Mouse (Mus musculus) erythroblast, adult 5-6 weeks (primary cell): Measurements from ENCODE around the gene Frs2. TPM values are rescaled to one million over a fixed set of nuclear protein-coding genes. Genes with fewer than 3 reads are reported as not detected.

ENCODE experiments used
- ATAC-seq: replicated peaks from 2 replicates; pipeline ENCODE4 v1.8.0; 2016; ENCODE audit warnings: moderate number of reproducible peaks, mild to moderate bottlenecking, moderate TSS enrichment, inconsistent platforms; ENCODE audit not compliant: poor library complexity, low FRiP score, severe bottlenecking
- total RNA-seq, 2 experiments: library from RNA; stranded (forward) in 1 of 2; stranded (reverse) in 1 of 2; fragments of 150-400 nt in 1 of 2; fragments of 200-764, 138-1000 nt in 1 of 2; gene quantifications; 2 replicates each; pipeline versions ENCODE4 v1.2.3 to v1.2.4; 2015 to 2017; ENCODE audit warnings: low replicate concordance in 2 of 2

The Frs2 gene
- total RNA-seq (2015; ENCODE audit: low replicate concordance), result 23.4 and 34.3 TPM in 2 replicates
- total RNA-seq (2017; ENCODE audit: low replicate concordance), result 24.2 and 34.2 TPM in 2 replicates

DNA sequence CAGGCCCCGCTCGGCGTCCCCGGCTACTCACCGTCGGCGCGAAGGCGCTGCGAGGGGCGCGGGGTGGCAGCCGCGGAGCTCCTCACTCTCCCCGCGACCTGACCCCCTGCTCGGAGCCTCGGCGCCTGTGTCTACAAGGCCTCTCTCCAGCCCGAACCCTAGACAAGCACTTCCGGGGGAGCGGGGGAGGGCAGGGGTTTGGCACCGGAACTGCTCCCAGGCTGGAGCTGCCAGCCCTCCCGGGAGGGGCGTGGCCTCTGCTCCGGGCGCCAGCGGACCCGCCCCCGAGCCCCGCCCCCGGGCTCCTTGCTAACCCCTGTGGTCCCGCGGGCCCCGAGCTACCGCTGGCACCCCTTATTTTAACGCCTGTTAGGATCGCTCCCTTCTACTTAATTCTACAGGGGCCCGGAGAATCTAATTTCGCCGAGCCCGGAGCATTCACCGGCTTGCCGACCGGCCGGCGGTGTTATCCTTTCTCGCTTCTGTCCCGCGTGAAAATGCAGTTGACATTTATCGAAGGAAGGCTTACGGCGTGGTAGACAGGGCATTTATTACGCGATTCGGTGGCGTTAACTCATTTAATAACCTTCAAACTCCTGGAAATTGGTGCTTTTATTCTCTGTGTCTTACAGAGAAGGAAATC, at the start of gene Frs2:
Frs2 (minus strand) TSS at position 174 of the 643 bp plus-strand sequence.
- peak; percentile 88 for ATAC-seq

DNA sequence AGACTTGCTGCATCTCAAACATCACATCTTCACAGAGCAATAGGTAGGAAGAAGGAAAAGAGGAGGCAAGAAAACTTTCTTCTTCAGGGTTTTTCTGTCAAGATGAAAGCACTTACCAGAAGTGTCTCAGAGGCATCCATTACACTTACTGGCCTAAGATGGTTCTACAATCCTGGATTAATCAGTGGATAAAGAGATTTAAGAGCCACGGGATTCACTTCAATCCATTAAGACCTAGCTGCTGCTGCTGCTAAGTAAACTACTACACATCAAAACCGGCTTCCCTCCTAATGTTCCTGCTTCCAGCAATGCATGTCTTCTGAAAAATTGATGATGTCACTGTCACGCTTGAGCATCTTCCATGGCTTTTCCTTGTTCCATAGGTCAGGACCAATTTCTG, 48.4 kb upstream of the Frs2 start:
- ATAC-seq, result no peak

DNA sequence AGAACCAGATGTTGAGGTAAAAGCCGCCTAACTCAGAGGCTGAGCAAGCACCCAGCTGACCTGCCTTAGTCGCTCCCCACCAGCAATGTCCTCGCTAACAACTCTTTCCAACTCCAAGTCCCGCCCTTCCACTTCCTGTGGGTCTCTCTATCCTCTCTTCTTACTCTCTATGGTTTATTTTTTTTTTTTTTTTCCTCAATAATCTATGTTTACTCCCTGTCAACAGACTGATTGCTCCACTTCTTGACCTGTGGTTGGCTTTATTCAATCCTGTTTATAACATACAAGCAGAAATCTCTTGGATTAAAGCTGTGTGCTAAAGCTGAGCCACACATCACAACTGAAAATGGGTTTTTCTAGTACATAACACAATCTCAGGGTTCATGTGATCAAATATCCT, 47.4 kb upstream of the Frs2 start:
- no peak for ATAC-seq

DNA sequence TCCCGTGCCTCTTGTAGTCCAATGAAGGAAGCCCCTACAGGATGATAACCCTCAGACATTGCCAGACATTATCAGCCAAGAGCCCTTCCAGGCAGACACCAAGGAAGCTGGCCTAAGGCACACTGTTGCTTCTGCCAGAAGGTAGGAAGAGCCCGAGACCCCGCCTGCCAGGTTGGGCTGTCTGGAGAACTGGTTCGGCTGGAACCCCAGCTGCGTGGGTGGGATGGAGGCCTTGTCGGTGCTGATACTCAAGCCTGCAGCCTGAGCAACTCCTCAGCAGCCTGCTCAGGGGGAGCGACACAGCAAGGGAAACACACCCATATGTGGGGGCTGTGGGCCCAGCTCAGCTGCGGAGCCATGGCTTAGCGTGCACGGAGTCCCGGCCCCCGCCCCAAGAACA, 46.7 kb upstream of the Frs2 start:
- no peak for ATAC-seq

DNA sequence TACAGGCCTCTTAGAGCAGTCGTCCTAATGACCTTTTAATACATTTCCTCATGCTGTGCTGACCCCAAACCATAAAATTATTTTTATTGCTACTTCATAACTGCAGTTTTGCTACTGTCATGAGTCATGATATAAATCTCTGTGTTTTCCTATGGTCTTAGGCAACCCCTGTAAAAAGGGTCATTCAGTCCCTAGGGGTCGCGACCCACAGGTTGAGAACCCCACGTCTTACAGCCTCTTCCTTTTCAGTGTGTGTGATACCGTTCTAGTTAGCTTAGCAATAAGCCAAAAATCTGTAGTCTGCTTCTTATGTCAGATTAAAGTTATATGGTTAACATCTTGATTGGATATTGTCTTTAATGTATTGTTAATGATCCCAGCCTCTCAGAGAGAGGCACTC, 45.0 kb upstream of the Frs2 start:
- no peak for ATAC-seq

DNA sequence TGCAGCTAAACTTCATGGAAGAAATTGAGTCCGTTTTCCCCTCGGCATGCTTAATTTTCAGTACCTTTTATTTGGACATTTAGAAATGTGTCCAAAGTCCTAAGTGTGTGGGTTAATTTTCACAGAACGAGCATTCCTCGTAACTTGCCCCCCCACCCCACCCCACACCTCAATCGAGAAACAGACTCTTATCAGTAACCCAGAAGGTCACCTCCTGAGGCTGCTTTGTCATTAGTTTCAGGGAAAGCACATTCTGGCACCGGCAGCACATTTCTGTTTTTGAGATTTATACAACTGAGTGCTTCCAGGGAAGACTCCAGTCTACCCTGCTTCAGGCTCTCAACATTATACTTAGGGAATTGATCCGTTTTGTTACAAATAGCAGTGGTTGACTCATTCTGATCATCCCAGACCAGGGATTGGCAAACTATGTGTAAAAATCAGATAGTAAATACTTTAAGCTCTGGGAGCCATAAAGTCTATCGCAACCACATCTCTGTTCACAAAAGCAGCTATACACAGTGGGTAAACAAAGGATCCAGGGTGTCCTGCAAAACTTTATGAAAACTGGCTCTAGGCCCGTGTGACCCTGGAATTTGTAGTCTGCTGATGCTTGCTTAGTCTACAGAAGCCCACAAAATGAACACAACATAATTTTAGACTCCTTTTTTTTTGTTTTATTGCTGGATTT, 37.2 kb upstream of the Frs2 start:
- no peak for ATAC-seq

DNA sequence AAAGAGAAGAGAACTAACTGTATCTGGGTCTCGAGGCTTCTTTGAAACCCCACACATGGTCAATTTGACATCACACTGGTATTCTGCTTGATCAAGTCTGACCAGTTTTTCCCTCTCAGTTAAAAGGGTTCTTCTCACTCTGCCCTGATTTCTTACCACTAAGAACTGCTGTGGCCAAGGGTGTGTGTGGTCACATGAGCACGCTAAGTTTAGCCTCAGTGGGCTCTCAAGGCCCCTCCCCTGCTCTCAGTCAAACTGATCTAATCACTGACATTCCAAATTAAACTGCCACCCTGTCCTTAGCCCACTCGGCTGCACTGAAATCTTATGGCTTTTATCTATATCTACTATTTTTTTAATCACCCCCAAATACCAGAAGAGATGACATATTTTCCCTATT, 32.8 kb upstream of the Frs2 start:
- no peak for ATAC-seq

DNA sequence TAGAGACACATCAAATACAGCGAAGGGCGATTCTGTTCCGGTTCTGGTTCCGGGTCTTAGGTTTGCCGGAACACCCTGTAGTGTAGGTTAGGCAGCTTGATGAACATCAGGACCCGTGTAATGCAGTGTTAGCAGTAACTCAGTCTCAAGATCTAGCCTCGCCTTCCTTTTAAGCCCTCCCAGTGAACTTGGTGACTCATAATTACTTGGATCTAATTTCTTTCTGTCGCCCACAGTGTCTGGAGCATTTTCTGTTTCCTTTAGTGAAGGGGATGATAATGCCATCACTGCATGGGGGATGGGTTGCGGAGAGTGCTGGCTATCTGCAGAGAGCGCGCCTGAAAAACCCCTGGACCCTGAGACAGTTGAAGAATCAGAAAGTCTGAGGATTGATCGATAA, 26.3 kb upstream of the Frs2 start:
- no peak for ATAC-seq

DNA sequence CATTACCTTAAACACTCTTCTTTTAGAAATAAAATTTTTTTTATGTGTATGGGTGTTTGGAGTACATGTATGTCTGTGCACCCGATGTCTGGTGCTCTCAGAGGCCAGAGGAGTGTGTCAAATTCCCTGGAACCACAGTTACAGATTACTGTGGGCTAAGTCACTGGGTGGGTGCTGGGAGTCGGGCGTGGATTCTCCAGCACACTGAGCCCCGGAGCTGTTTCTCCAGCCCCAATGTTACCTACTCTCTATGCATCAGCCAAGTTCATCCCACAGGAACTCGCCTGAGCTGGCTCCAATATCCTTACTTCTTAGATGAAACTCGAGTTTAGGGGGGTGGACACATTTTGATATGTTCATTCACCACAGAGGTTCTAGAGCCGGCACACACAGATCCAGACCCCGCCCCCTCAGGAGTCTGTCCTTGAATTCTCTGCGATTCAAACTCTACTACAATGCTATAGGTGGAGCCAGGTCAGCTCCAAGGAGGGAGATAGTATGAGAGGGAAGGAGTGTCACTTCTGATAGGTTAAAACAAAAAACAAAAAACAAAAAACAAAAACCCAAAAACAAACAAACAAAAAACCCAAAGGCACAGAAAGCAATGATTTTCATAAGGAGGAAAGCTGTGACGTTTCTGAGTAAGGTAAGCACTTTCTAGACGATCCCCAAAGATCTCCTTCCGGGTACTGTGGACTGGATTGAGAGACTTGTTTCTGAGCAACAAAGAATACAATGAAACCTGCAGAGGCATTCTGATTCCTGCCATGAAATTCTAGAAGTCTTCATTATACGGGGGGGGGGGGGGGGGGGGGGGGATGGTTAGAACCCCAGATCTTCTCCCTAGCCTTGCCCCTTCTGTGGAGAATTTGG, 25.5 kb upstream of the Frs2 start:
- ATAC-seq, result no peak

DNA sequence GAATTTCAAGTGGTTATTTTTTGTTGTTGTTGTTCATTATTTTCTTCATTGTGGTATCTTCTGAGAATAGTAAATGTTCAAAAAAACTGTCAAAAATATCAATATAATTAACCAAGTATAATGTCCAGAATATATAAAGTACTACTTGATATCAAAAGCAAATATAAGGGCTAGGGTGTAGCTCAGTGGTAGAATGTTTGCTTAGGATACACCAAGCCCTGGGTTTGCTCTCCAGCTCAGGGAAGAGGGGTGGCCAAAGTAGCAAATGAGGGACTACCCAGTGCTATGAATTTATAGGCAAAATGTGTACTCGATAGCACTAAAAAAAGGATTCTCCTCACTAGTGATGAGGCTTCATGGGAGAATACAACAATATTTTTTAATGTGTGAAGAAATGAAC, 24.8 kb upstream of the Frs2 start:
- ATAC-seq, result no peak

DNA sequence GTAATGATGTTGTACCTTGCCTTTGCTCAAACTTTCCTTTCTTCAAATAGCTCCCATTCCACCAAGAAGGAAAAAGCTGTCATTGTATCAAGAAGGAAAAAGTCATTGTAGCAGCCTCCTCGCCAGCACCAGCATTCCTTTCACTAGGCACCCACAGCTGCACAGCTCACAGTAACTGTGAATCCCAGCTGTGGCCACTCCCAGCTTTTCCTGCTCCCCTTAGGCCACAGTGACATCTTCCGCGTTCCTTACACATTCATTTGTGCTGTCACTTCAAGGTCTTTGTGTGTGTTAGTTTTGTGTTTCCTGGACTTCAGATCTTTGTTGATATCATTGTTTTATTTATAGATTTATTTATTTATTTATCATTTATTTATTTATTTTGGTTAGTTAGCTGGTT, 23.7 kb upstream of the Frs2 start:
- ATAC-seq, result no peak

DNA sequence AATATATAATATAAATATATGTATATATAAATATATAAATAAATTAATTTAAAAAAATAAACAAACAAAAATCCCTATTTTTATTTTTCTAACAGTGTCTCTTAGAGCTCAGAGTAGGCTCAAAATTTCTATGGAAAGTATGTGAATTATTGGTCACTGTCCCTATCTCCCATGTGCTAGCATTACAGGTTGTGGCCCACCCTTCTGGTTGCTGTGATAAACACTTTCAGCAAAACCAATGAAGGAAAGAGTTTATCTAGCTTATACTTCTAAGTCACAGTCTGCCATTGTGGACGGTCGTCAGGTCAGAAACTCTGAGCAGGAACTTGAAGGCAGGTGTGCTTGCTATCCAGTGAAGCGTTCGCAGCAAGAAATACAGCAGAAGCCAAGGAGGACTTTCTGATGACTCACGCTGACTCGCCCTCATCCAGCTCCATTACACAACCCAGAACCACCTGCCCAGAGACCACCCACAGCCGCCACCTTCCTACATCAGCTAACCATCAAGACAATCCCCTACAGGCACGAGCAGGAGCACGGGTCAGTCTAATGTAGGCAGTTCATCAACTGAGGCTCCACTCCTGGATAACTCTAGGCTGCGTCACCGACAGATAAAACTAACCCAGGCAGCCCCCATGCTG, 18.6 kb upstream of the Frs2 start:
- peak; percentile 99 for ATAC-seq

DNA sequence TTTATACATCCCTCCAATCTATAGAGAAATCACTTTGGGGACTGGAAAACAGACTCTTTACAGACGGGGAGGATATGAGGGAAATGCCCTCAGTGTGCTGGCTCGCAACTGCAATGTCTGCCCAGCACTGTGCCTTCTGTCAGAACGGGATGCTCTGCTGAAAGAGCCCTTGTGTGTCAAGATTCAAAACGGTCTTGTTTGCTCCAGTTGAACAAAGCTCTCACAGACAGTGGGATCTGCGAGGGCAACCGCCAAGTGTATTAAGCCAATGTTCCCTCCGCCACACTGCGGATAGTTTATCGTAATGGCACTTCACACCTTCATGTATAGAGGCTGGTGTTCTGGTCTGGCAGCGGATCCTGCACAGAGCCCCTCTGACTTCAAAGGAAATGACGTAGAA, 14.3 kb upstream of the Frs2 start:
- no peak for ATAC-seq

DNA sequence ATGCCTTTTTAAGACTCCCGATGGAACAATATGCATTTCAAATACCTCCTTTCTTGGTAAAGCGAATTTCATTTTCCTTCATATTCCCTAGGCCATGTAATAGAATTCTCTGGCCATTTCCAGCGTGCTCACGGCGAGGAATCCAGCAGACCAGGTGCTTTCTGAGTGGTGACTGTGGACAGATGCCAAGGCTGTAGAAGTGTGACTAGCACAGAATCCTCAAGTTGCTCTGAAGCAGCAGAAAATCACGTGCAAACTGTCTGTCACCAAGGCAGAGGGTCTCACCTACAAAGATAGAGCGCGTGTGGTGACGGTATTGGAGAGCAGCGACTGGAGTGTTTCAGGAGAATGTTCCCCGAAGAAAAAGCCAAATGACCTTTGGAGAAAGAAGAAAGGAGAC, 11.8 kb upstream of the Frs2 start:
- ATAC-seq, result no peak

DNA sequence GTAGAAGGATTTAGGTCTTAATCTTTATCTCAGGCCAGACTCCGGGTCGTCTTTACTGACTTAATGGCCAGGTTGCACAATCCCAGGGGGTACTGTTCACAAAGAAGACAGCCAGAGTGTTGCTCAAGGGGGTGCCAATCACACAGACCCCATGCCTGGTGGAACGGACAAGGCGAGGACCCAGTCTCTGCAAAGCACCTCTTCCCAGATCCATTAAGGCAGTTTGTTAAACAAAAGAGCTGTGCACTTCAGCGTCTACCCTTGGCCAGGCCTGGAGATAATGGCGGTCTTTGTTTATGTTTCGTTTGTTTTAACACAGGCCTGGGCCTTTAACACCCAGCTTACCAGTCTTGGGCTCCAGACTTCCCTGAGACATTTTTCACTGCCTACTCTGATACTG, 3.9 kb upstream of the Frs2 start:
- no peak for ATAC-seq

DNA sequence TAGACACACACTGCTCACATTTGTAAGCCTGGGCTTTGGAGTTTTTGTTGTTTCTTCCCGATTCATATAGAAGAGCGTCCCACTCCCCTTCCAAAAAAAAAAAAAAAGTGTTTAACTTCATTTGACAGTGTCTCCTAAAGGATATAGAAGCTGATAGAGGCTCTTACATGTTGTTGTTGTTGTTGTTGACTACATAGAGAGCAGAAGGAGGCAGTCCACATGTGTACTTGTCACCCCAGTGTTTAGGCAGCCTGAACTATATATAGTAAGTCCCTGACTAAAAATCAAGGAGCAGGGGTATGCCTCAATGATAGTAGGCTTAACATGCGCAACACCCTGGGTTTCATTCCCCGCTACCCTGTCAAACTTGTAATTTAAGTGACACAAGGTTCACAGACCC, 3.3 kb upstream of the Frs2 start:
- ATAC-seq, result no peak

DNA sequence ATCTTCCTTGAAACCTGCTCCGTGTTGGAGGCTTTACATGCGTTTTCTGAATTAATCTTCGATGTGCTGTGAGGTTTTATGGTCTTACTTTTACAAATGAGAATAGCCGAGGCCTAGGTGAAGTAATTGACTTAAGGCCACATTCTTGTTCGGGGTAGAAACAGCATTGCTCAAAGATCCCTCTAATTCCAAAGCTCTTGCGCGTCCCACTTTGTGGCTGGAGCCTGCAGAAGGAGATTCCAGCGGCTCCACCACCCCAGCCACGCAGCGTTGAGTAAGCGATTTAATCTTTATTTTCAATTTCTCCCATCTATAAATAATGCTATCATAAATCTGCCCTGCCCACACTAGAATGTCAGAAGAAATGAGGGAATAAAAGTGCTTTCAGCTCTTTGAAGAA, 2.9 kb upstream of the Frs2 start:
- no peak for ATAC-seq

DNA sequence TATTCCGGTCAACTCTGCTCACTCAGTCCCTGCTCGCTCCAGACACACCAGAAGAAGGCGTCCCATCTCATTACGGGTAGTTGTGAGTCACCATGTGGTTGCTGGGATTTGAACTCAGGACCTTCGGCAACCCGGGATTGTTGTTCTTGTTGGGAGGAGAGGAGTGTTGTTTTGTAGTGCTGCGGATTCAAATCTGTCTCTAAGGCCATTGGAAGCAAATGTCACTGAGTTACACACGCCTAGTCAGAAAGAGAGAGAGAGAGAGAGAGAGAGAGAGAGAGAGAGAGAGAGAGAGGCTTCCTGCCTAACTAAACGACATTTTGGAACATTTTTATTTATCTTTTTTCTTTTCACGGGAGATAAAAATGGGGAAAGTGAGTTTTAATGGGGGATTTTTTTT, 2.4 kb upstream of the Frs2 start:
- ATAC-seq, result no peak

DNA sequence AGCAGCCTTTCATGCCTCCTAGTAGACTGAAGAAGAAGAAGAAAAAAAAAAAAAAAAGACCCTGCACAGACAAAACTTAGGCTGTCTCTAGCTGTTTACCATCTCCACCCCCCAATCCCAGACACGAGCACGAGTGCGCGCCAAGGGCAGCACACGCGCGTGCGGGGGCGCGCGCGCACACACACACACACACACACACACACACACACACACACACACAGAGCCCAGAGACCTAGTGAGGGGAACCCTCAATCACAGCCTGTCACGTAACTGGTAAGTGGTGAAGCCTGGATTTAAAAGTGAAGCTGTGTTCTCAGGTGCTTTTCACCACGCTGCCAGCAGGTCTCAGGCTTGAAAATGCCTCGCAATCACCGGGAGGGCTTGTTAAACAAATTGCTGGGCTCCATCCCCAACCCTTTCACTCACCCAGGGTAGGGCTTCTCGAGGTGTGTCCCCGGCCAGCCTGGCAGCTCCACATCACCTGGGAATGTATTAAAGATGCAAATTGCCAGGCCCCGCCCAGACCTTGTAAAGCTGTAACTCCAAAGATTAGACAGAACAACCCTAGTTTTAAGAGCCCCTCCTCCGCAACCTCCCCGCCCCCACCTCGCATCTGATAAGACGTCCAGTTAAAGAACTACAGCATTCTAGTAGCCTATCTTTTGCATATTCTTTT, 1.7 kb upstream of the Frs2 start:
- ATAC-seq, result peak; percentile 55

DNA sequence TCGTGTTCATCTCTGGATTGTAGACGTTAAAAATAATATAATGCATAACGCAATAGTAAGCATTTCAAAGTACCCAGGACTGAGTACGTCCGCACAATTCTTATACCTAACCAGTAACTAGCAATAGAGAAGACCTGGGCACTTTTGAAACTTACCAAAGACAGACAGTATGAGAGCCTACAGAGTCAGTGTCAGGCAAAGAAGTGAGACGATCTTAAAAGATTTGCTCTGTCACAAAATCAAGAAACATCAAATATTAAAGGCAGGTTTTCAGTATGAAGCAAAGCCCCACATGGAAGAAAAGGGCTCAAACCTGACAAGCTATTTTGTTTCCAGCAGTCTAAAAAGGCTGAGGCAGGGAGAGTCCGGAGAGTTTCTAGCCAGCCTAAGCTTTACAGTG, 907 bp upstream of the Frs2 start:
- ATAC-seq, result no peak
